Mouse (Mus musculus): ENCODE measurements around the gene Atmin. TPM values are rescaled to one million over a fixed set of nuclear protein-coding genes. Genes with fewer than 3 reads are reported as not detected.

Atmin gene
- polyA plus RNA-seq, 1 experiment: 7.8 TPM

GRCm38 (mm10) chr8:116905836-116906235, 37.4 kb upstream of the Atmin start:
- Histone ChIP-seq H3K4me3 (no peak overlapping the region), H3K4me2 (ENCODE audit: low read depth) (peak overlapping the region; percentile 68), H3K36me3 (ENCODE audit: control insufficient read depth, insufficient read depth) (peaks cover 4% of the 10 kb centered on the region), H3ac (ENCODE audit: control insufficient read depth, insufficient read length) (no peak overlapping the region), H3K27me3 (ENCODE audit: control insufficient read depth, insufficient read depth, insufficient read length) (no peaks in the 10 kb centered on the region), H3K79me2 (ENCODE audit: control insufficient read depth, insufficient read depth) (no peaks in the 10 kb centered on the region)
- TF ChIP-seq MAX (IDR thresholded peaks at IDR 0.05; ENCODE audit: low read depth): no peak
- no peak for TF ChIP-seq POLR2A (IDR thresholded peaks at IDR 0.05; ENCODE audit: insufficient read length, low read depth)
- no peak for TF ChIP-seq REST (IDR thresholded peaks at IDR 0.05; ENCODE audit: insufficient read depth, insufficient read length)
- TF ChIP-seq CEBPB (IDR thresholded peaks at IDR 0.05; ENCODE audit: insufficient read depth, poor library complexity, severe bottlenecking): no peak
- no peak for TF ChIP-seq MYOD1 (IDR thresholded peaks at IDR 0.05; ENCODE audit: control insufficient read depth in 1 of 3, insufficient read length in 2 of 3, low read depth in 2 of 3)
- no peak for TF ChIP-seq POLR2AphosphoS2 (IDR thresholded peaks at IDR 0.05; ENCODE audit: insufficient read length, low read depth)
- no peak for TF ChIP-seq E2F4 (IDR thresholded peaks at IDR 0.05; ENCODE audit: insufficient read depth)
- no peak for TF ChIP-seq USF1 (IDR thresholded peaks at IDR 0.05; ENCODE audit: low read depth)
- no peak for TF ChIP-seq SRF (IDR thresholded peaks at IDR 0.05; ENCODE audit: control insufficient read depth, insufficient read length, low read depth)
- no peak for TF ChIP-seq TCF12 (IDR thresholded peaks at IDR 0.05; ENCODE audit: insufficient read depth, poor library complexity, severe bottlenecking)
- no peak for TF ChIP-seq MYOG (IDR thresholded peaks at IDR 0.05; ENCODE audit: control insufficient read depth in 1 of 3, insufficient read depth in 1 of 3, insufficient read length in 2 of 3, low read depth in 2 of 3)
- TF ChIP-seq TCF3 (IDR thresholded peaks at IDR 0.05; ENCODE audit: insufficient read length, low read depth): no peak

GRCm38 (mm10) chr8:116921005-116921336, 22.2 kb upstream of the Atmin start:
- H3K36me3 ChIP-seq (ENCODE audit: control insufficient read depth, insufficient read depth): no peaks in the 10 kb centered on the region
- H3ac ChIP-seq (ENCODE audit: control insufficient read depth, insufficient read length): peak overlapping the region; percentile 47
- no peaks in the 10 kb centered on the region for H3K79me2 ChIP-seq (ENCODE audit: control insufficient read depth, insufficient read depth)
- H3K4me3 ChIP-seq: peak overlapping the region; percentile 91
- H3K27me3 ChIP-seq (ENCODE audit: control insufficient read depth, insufficient read depth, insufficient read length): no peaks in the 10 kb centered on the region
- H3K4me2 ChIP-seq (ENCODE audit: low read depth): peak overlapping the region; percentile 84
- TF ChIP-seq MYOD1 (IDR thresholded peaks at IDR 0.05; ENCODE audit: control insufficient read depth in 1 of 3, insufficient read length in 2 of 3, low read depth in 2 of 3) (no peak), SRF (IDR thresholded peaks at IDR 0.05; ENCODE audit: control insufficient read depth, insufficient read length, low read depth) (no peak), POLR2A (IDR thresholded peaks at IDR 0.05; ENCODE audit: insufficient read length, low read depth) (no peak), USF1 (IDR thresholded peaks at IDR 0.05; ENCODE audit: low read depth) (no peak), TCF3 (IDR thresholded peaks at IDR 0.05; ENCODE audit: insufficient read length, low read depth) (no peak), MYOG (IDR thresholded peaks at IDR 0.05; ENCODE audit: control insufficient read depth in 1 of 3, insufficient read depth in 1 of 3, insufficient read length in 2 of 3, low read depth in 2 of 3) (no peak), MAX (IDR thresholded peaks at IDR 0.05; ENCODE audit: low read depth) (no peak), CEBPB (IDR thresholded peaks at IDR 0.05; ENCODE audit: insufficient read depth, poor library complexity, severe bottlenecking) (no peak), TCF12 (IDR thresholded peaks at IDR 0.05; ENCODE audit: insufficient read depth, poor library complexity, severe bottlenecking) (no peak), REST (IDR thresholded peaks at IDR 0.05; ENCODE audit: insufficient read depth, insufficient read length) (no peak), POLR2AphosphoS2 (IDR thresholded peaks at IDR 0.05; ENCODE audit: insufficient read length, low read depth) (no peak), E2F4 (IDR thresholded peaks at IDR 0.05; ENCODE audit: insufficient read depth) (no peak)

- Histone ChIP-seq H3K36me3 (ENCODE audit: control insufficient read depth, insufficient read depth) (no peaks in the 10 kb centered on the region), H3K4me3 (peak within 1 kb of the TSS; percentile 91), H3ac (ENCODE audit: control insufficient read depth, insufficient read length) (peak within 1 kb of the TSS; percentile 47), H3K27me3 (ENCODE audit: control insufficient read depth, insufficient read depth, insufficient read length) (no peaks in the 10 kb centered on the region), H3K4me2 (ENCODE audit: low read depth) (peak within 1 kb of the TSS; percentile 96), H3K79me2 (ENCODE audit: control insufficient read depth, insufficient read depth) (no peaks in the 10 kb centered on the region)
- TF ChIP-seq SRF (IDR thresholded peaks at IDR 0.05; ENCODE audit: control insufficient read depth, insufficient read length, low read depth): peak; percentile 30
- TF ChIP-seq MYOD1 (IDR thresholded peaks at IDR 0.05; ENCODE audit: control insufficient read depth in 1 of 3, insufficient read length in 2 of 3, low read depth in 2 of 3): peak in 1 of 3 experiments; percentile 7
- no peak for TF ChIP-seq USF1 (IDR thresholded peaks at IDR 0.05; ENCODE audit: low read depth)
- peak; percentile 94 for TF ChIP-seq POLR2A (IDR thresholded peaks at IDR 0.05; ENCODE audit: insufficient read length, low read depth)
- TF ChIP-seq MAX (IDR thresholded peaks at IDR 0.05; ENCODE audit: low read depth): no peak
- TF ChIP-seq E2F4 (IDR thresholded peaks at IDR 0.05; ENCODE audit: insufficient read depth): peak; percentile 95
- TF ChIP-seq TCF3 (IDR thresholded peaks at IDR 0.05; ENCODE audit: insufficient read length, low read depth): no peak
- peak; percentile 97 for TF ChIP-seq POLR2AphosphoS2 (IDR thresholded peaks at IDR 0.05; ENCODE audit: insufficient read length, low read depth)
- no peak for TF ChIP-seq TCF12 (IDR thresholded peaks at IDR 0.05; ENCODE audit: insufficient read depth, poor library complexity, severe bottlenecking)
- TF ChIP-seq MYOG (IDR thresholded peaks at IDR 0.05; ENCODE audit: control insufficient read depth in 1 of 3, insufficient read depth in 1 of 3, insufficient read length in 2 of 3, low read depth in 2 of 3): peak in 1 of 3 experiments; percentile 37
These were observed 21.7 kb upstream of the Atmin start, which contains the start of the genes Cmc2 and Cenpn for GRCm38 (mm10) chr8:116921337-116922059. Gene Cmc2, minus strand, starts transcription at chr8:116921455. Gene Cenpn, plus strand, starts transcription at chr8:116921730.

GRCm38 (mm10) chr8:116922060-116922757, 21.0 kb upstream of the Atmin start:
- Histone ChIP-seq H3K36me3 (ENCODE audit: control insufficient read depth, insufficient read depth) (no peaks in the 10 kb centered on the region), H3K4me3 (peak overlapping the region; percentile 91), H3K4me2 (ENCODE audit: low read depth) (peak overlapping the region; percentile 96), H3K27me3 (ENCODE audit: control insufficient read depth, insufficient read depth, insufficient read length) (no peaks in the 10 kb centered on the region), H3K79me2 (ENCODE audit: control insufficient read depth, insufficient read depth) (no peaks in the 10 kb centered on the region), H3ac (ENCODE audit: control insufficient read depth, insufficient read length) (peak overlapping the region; percentile 47)
- no peak for TF ChIP-seq MYOD1 (IDR thresholded peaks at IDR 0.05; ENCODE audit: control insufficient read depth in 1 of 3, insufficient read length in 2 of 3, low read depth in 2 of 3)
- TF ChIP-seq E2F4 (IDR thresholded peaks at IDR 0.05; ENCODE audit: insufficient read depth): no peak
- no peak for TF ChIP-seq MYOG (IDR thresholded peaks at IDR 0.05; ENCODE audit: control insufficient read depth in 1 of 3, insufficient read depth in 1 of 3, insufficient read length in 2 of 3, low read depth in 2 of 3)
- peak; percentile 28 for TF ChIP-seq USF1 (IDR thresholded peaks at IDR 0.05; ENCODE audit: low read depth)

Measured in myocyte (in vitro differentiated cells).